Mouse (Mus musculus): ENCODE results near the gene Haghl.
A peak's percentile ranks its signal among the peaks of the same experiment; 100 is the strongest.

Haghl gene

DNA sequence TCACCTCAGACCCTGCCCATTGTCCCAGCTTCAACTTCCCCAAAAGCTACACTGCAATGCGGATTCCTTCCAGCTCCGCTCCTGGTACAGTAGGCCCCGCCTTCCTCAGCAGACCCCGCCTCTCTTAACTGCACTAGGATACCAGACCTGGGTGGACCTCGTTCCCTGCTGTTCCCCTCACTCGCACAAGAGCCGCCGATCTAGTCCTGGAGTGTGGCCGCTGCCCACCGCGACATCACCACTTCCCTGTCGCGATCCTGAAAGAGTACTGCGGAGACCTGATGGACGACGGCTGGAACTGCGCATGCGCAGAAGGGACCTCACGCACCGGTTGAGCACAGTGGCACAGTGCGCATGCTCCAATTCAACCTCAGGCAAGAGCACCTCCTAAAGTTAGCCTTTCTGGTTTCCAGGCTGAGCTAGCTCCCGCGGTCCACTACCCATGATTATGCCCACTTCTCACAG lies at the start of gene Haghl:
Haghl (minus strand) TSS at position 393 of the 465 bp plus-strand sequence.
- DNase-seq (ENCODE audit: low spot score), result peak; percentile 92

DNA sequence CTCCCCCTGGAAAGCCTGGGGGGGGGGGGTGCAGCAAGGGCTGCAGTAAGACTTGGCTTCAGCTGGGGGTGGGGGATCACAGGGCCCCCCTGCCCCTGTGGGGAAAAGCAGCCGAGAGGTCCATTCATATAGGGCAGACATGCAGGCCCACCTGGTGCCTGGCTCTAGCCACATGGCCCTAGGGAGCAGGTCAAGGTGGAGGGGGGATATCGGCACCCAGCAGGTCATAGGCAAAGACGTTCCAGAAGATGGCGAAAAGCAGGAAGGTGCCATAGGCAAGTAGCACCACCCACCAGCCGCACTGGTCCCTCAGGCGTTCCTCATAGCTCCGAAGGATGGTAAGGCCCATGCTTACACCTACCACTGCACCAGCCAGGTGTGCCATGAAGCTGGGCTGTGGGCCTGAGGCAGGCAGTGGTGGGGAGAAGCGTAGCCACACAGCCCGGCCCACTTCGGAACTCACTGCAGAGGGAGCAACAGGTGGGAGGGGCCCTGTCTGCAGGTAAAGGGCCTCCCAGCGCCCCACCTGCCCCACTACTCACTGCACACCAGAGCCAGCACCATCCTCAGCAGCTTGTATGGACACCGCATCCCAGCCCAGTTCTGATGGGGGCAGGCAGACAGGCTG lies 49.2 kb upstream of the Haghl start:
- DNase-seq (ENCODE audit: low spot score), result no peak

DNA sequence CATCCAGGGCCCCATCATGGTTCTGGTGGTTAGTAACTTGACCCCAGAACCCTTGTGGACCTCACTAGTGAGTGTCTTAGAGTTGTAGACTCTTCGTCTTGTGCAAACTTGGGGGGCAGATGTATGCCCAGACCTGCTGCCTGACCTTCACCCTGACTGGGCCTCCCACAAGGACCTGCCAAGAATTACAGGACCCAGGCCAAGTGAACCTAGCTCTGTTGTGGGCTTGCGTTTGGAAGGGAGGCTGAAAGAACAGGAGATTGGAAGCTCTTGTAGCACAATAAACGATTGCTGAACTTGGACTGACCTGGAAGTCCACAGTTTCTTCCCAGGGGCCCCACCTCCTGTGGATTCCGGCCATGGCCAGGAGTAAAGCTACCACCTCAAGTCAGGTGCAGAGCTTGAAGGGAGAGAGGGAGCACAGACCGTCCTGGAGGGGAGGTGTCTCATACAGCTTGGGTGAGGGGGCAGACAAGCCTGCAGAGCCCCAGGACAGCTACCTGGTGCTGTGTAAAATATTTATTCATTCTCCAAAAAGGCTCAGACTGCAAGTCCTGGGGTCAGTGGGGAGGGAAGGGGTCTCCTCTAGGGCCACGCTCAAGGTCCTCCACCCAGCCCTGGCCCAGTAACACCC lies 48.6 kb upstream of the Haghl start:
- no peak for DNase-seq (ENCODE audit: low spot score)

DNA sequence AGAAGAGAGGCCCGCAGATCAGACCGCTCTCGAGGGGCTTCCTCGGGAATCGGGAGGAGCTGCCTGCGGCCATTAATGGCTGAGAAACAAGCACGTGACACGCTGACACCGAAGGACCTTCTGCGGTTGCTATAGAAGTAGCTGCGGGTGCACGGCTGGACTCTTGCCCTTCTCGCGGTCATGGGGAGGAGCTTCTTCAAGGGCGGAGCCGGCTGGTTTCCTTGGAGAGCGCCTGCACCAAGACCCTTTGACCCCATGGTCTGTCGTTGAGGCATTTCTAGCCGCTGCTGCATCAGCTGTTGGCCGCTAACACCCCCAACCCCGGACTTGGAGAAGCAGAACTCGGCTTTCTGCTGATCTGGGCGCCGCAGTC lies 47.8 kb upstream of the Haghl start, which contains the start of gene Stub1:
Stub1 (minus strand) TSS at position 114 of the 373 bp plus-strand sequence.
- no peak for DNase-seq (ENCODE audit: low spot score)

DNA sequence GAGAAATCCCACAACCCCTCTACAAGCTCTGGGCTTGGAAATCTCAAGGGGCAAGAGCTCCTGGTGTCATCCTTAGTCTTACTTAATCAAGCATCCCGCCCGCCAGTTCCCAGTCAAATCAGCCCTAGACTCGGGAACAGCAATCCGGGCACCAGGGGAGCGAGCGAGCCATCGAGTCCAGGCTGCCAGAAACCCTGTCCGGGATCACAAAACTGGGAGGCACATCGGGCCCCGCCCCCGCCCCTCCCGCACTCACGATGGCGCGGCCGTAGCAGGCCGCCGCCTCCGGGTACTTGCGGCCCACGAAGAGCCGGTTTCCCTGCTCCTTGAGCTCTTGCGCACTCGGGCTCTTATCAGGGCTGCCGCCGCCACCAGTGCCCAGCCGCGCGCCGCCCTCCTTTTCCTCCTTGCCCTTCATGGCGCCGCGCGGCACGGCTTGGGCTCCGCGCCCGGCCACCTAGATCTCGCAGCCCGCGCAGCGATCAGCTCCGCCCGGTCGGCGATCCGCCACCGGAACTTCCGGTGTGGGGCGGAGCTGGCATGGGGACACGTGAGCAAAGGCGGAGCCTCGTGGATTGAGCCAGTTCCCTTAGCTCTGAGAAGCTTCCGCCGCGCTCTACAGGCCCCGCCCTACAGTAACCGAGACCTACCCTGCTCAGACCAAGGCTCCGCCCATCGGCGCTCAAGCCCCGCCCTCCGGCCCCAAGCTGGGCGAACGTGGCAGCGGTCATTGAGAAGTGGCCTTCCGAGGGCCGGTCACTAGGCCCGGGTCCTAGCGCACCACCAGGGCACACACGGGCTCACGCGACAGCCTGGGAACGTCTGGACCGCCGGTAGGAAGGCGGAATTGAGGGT lies 47.2 kb upstream of the Haghl start:
- peak; percentile 97 for DNase-seq (ENCODE audit: low spot score)

DNA sequence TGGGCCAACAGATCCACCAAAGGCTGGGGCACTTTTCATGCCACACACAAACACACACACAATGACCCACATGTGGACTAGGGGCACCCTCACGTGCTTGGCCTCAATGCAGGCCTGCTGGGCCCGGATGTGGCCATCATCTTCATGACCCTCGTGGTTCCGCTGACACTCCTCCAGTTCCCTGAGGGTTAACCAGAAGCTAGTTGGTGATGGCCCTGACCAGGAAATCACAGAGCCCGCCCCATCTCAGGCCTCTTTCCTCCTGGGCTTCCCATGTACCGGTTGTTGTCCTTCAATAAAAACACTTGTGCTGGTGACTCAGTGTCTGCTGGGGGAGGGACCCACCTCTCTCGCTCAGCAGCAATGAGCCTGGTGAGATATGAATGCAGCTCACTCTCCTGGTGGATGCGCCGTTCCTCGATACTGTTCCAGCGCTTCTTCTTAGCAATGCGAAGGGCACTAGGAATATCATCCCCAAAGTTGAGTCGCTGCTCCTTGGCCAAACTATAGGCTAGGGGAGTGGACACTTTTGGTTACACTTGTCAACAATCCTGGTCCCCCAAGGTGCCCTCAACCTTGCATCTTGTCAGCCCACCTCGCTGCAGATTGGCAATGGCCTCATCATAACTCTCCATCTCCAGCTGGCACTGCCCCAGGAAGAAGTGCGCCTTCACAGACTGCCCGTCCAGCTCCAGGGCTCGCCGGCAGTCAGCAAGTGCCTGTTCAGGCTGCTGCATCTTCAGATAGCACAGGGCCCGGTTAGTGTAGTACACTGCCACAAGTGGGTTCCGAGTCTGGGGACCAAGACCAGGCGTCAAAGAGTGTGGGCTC lies 46.2 kb upstream of the Haghl start:
- no peak for DNase-seq (ENCODE audit: low spot score)

DNA sequence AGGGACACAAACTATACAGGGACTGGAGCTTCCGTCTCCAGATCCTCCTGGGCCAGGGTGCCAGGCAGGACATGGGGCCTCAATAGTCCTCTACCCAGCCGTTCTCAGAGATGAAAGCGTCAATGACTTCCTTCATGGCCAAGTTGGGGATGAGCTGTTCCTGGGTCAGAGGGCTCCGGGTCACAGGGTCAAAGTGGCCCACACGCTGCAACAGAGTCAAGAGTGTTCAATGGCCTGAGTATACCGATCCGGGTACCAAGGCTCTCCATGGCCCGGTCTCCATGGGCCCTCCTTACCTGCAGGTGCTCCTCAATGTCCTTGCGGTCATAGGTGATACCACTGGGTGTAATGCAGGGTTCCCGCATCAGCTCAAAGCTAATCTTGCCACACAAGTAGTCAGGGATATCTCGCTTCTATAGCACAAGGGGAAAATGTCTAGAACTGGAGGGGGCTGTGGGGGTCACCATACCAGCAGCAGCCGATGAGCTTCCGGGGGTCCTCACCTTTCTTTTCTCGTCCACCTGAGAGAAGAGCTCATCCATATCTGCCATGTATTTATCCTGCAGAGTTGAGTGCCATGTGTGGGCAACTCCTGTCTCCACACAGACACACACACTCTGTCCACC lies 45.4 kb upstream of the Haghl start:
- DNase-seq (ENCODE audit: low spot score), result no peak

DNA sequence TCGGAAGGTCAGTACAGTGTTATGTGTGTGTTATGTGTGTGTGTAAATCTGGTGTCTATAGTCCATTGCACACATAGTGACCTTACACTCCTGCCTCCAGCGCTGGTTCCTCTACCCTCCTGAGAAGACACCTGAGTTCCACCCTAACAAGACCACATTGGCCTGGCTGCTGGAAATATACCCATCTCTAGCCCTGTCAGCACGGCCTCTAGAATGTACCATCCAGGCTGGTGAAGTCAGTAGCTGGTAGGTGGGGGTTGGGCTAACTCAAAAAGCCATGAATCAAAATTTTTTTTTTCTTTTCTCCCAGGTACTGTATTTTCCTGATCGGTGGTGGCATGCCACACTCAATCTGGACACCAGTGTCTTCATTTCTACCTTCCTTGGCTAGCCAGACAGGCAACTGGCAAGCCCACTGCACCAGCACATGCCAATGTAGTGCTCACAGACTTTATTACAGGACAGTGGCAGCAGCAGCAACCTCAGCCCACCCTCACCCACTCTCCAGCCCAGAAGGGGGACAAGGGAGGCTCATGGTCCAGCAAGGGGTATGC lies 44.8 kb upstream of the Haghl start:
- no peak for DNase-seq (ENCODE audit: low spot score)

DNA sequence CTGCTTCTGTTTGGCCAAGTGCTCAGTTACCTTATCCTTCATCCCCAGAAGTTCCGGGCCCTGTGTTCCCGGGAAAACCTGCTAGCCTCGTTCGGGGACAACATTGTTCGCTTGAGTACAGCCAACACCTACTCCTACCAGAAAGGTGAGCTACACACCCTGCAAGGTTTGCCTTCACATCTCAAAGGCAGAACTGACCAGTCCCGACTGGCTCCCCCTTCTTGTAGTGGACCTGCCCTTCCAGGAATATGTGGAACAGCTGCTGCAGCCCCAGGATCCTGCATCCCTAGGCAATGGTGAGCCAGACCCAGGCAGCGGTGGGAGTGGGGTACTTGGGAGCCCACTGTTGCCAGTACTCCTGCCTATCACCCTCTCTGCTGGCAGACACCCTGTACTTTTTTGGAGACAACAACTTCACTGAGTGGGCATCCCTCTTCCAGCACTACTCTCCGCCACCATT lies 44.1 kb upstream of the Haghl start:
- DNase-seq (ENCODE audit: low spot score), result no peak

DNA sequence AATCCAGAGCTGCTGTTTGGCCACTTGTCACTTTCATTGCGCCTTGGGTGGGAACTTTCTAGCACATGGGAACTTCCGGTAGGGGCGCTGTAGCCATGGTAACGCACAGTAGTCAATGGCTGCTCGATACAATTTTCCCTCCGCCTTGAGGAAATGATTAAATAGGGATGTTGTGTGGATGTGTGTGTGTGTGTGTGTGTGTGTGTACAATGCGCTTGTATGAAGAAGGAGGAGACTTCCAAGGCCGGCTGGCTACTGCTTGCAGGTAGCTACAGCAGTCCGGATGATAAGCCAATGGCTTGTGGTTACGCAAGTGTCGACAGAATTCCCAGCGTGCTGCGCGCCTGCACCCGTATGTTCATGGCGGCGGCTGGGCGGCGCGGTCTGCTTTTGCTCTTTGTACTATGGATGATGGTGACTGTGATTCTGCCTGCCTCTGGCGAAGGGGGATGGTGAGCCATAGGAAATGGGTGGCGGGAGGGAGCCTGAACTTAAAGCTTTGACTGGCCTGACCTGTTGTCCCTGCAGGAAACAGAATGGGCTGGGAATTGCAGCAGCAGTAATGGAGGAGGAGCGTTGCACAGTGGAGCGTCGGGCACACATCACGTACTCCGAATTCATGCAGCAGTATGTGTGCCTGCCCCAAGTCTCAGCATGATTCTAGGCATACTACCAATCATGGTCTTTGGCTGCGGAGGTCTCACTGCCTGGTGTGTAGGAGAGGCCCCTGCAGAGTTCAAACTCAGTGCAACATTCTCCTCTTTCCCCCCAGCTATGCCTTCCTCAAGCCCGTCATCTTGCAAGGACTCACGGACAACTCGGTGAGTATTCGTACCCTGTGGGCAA lies 43.5 kb upstream of the Haghl start, which contains the start of gene Jmjd8:
Jmjd8 (plus strand) TSS at position 156 of the 846 bp plus-strand sequence.
- DNase-seq (ENCODE audit: low spot score), result peak; percentile 73

DNA sequence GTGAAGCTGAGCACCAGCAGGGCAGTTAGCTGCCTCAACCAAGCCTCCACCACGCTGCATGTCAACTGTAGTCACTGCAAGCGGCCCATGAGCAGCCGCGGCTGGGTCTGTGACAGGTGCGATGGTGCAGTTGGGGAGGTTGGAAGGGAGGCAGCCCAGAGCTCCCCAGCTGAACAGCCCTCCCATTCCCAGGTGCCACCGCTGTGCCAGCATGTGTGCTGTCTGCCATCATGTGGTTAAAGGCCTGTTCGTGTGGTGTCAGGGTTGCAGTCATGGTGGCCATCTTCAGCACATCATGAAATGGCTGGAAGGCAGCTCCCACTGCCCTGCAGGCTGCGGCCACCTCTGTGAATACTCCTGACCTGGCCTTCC lies 42.7 kb upstream of the Haghl start:
- no peak for DNase-seq (ENCODE audit: low spot score)

DNA sequence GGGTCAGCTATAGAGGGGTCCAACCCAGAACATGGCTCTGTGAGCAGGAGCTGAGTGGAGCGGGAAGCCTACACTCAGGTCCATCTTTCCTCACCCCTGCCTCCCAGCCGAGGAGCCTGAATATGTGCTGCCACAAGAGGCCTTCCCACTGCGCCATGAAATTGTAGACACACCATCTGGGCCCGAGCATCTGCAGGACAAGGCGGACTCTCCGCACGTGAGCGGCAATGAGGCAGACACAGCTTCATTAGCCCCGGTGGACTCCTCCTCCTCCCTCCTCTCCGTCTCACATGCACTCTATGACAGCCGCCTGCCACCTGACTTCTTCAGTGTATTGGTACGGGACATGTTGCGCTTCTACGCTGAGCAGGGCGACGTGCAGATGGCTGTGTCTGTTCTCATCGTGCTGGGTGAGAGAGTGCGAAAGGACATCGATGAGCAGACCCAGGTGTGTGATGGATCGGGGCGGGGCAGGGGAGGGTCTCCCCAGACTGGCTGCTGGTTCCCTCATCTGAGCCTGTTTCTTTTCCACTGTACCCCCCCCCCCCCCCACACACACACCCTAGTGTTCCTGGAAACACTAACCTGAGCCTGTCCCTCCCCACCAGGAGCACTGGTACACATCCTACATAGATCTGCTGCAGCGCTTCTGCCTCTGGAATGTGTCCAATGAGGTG lies 42.2 kb upstream of the Haghl start:
- no peak for DNase-seq (ENCODE audit: low spot score)

DNA sequence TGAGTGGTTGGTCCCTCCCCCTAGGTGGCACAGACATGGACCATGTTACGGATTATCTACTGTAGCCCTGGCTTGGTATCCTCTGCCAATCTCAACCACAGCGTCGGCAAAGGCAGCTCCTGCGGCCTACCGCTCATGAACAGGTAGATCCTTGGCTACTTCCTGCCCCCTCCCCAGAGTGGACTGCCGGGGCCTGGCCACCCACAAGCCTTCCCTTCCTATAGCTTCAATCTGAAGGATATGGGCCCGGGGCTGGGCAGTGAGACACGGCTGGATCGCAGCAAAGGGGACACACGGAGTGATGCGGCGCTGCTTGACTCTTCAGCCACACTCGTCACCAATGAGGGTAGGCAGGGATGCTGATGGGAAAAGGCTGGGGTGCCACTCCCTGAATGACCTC lies 41.5 kb upstream of the Haghl start:
- DNase-seq (ENCODE audit: low spot score), result no peak

DNA sequence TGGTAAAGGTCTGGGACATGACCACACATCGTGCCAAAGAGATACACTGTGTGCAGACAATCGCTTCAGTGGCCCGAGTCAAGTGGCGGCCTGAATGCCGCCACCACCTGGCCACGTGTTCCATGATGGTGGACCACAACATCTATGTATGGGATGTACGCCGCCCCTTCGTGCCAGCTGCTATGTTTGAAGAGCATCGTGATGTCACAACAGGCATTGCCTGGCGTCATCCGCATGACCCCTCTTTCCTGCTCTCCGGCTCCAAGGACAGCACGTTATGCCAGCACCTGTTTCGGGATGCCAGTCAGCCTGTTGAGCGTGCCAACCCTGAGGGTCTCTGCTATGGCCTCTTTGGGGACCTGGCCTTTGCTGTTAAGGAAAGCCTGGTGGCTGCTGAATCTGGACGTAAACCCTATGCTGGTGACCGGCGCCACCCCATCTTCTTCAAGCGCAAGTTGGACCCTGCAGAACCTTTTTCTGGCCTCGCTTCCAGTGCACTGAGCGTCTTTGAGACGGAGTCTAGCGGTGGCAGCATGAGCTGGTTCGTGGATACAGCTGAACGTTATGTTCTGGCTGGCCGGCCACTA lies 40.6 kb upstream of the Haghl start:
- DNase-seq (ENCODE audit: low spot score), result no peak

DNA sequence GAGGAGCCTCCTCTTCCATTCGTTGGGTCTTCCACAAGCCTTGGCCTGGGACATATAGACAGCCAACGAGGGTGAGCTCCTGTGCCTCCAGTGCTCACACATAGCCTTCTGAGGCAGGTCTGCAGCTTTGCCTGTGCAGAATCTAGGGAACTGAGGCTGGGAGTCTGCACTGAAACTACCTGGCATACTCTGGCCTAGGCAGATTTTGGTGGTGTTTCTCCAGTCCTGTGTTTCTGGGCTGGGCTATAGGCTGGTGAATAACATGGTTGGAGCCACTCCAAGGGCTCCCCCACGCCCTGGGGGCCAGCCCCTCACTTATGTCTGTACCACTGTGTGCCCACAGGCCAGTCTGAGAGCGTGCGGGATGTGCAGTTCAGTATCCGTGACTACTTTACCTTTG lies 39.8 kb upstream of the Haghl start:
- DNase-seq (ENCODE audit: low spot score), result no peak

DNA sequence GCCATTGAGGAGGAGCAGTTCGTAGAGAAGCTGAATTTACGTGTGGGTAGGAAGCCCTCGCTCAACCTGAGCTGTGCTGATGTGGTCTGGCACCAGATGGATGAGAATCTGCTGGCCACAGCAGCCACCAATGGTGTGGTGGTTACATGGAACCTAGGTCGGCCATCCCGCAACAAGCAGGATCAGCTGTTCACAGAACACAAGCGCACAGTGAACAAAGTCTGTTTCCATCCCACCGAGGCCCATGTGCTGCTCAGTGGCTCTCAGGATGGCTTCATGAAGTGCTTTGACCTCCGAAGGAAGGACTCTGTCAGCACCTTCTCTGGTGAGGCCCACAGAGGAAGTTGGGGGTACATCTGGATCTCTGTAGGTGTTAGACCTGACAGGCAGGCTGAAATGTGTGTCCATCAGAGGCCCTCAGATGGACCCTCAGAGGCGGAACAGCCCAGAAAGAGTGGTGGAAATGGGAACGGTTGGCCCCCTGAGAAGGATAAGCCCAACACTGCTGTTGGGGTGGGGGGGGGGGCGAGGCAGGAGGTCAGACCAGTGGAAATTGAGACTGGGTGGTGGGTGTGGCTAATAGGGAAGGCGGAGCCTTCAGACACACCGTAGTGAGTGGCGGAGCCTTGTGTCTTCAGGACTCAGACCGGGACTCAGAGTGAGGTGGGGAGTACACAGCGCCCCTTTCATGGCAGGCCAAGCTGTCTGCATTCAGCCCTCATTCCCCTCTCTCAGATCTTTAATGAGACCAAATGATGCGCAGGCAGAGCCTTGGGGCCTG lies 39.1 kb upstream of the Haghl start:
- DNase-seq (ENCODE audit: low spot score), result no peak

DNA sequence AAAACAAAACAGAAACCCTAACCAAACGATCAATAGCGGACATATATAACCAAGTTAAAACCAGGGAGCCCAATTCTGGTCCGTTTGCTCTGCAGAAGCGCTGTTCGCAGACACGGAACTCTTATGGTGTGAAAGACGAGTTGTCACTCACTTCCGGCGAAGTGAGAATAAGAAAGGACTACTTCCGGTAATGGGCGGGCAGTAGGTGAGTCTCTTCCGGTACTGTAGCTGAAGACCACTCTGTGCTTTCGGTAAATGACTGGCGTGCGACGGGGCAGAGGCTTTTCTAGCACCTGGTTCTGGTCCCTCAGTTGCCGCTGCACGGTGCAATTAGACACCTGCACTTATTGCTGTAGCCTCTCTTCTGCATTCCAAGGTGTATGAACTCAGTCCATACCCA lies 38.0 kb upstream of the Haghl start, which contains the start of gene Wdr24:
Wdr24 (plus strand) TSS at position 176 of the 400 bp plus-strand sequence.
- DNase-seq (ENCODE audit: low spot score), result peak; percentile 82
